Mouse (Mus musculus) limb, embryonic 15.5 days (tissue): Measurements from ENCODE around the gene Kif23. TPM values are rescaled to one million over a fixed set of nuclear protein-coding genes. Genes with fewer than 3 reads are reported as not detected.

Source experiments
- ATAC-seq: fragments of 200-750 bp; cut with Nextera tagmentation; 2 replicates; pipeline ENCODE4 v1.8.0; 2017; ENCODE audit warnings: low read depth, moderate TSS enrichment; ENCODE audit not compliant: insufficient number of reproducible peaks, low FRiP score, low TSS enrichment
- H3K27ac ChIP-seq: fragments of 300-500 bp; sonication (generic); 2 replicates; pipeline ENCODE4 v1.5.1; 2015; ENCODE audit warnings: moderate library complexity, mild to moderate bottlenecking, inconsistent platforms
- H3K27me3 ChIP-seq: fragments of 300-500 bp; sonication (generic); 2 replicates; pipeline ENCODE4 v1.6.1; 2015; ENCODE audit warnings: inconsistent platforms
- H3K36me3 ChIP-seq: fragments of 300-500 bp; sonication (generic); 2 replicates; pipeline ENCODE4 v1.6.1; 2015; ENCODE audit warnings: inconsistent platforms
- H3K4me1 ChIP-seq: fragments of 300-500 bp; sonication (generic); 2 replicates; pipeline ENCODE4 v1.6.1; 2015; ENCODE audit warnings: inconsistent platforms
- H3K4me2 ChIP-seq: fragments of 300-500 bp; sonication (generic); 2 replicates; pipeline ENCODE4 v1.6.1; 2015; ENCODE audit warnings: mild to moderate bottlenecking, inconsistent platforms
- H3K4me3 ChIP-seq: fragments of 300-500 bp; sonication (generic); 2 replicates; pipeline ENCODE4 v1.5.1; 2015; ENCODE audit warnings: mild to moderate bottlenecking, inconsistent platforms
- H3K9ac ChIP-seq: fragments of 300-500 bp; sonication (generic); 2 replicates; pipeline ENCODE4 v1.6.1; 2015; ENCODE audit warnings: inconsistent platforms
- H3K9me3 ChIP-seq: fragments of 300-500 bp; sonication (generic); 2 replicates; pipeline ENCODE4 v1.6.1; 2016; ENCODE audit warnings: inconsistent platforms
- WGBS: fragments of 180-500 bp; shearing (Covaris S2); methylation state at CpG from one replicate; pipeline ENCODE4 v1.1.7; 2015; 5-methylcytosine and 5-hydroxymethylcytosine counted together
- polyA plus RNA-seq: library from polyadenylated mRNA; unstranded; fragments of >200 nt; fragmentation: Nextera tagmentation; extraction: Ambion mirVana; gene quantifications from 2 replicates; pipeline ENCODE4 v1.2.1, GENCODE M21; 2015

Gene Kif23
- polyA plus RNA-seq, 1 experiment from 2014 or later = 91.2 TPM

GRCm38 (mm10) chr9:61899804-61900203 is 46.8 kb downstream of the Kif23 start:
- H3K4me1 ChIP-seq = peaks cover 22% of the 10 kb centered on the region
- no peak overlapping the region for H3K9ac ChIP-seq
- WGBS = 4% methylated on average over 16 of the region's 16 CpGs
- ATAC-seq = no peak
- H3K4me2 ChIP-seq = peak overlapping the region; percentile 43
- no peak overlapping the region for H3K27ac ChIP-seq
- H3K36me3 ChIP-seq = no peaks in the 10 kb centered on the region
- peaks cover 13% of the 10 kb centered on the region for H3K27me3 ChIP-seq
- peak overlapping the region; percentile 19; the same call in 1 of the 2 replicates for H3K4me3 ChIP-seq
- H3K9me3 ChIP-seq = no peaks in the 10 kb centered on the region

- Histone ChIP-seq H3K36me3 (no peaks in the 10 kb centered on the region), H3K4me3 (no peak overlapping the region), H3K27ac (no peak overlapping the region), H3K27me3 (peaks cover 13% of the 10 kb centered on the region), H3K9me3 (no peaks in the 10 kb centered on the region), H3K9ac (no peak overlapping the region), H3K4me1 (peaks cover 21% of the 10 kb centered on the region; the same call in 1 of the 2 replicates), H3K4me2 (no peak overlapping the region)
- 4% methylated on average over 8 of the region's 8 CpGs for WGBS
- ATAC-seq = no peak
Measured at GRCm38 (mm10) chr9:61898401-61898800, 48.2 kb downstream of the Kif23 start.

DNA sequence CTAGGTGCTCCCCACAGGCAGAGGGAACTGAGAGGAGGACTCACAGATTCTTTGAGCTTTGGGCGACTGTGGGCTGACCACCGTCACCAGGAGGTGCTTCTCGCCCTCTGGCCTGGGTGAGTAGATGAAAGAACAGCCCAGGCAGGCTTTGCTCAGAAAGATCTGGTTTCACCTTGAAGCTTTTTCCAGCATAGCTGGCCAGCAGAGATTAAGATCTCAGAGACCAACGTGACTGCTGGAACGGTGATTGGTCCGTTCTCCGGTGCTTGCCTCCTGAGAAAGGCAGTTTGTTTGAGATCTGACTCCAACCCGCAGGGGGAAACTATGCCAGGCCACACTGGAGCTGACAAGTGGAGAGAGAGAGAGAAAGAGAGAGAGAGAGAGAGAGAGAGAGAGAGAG is 51.6 kb downstream of the Kif23 start:
- H3K36me3 ChIP-seq = no peaks in the 10 kb centered on the region
- peaks cover 8% of the 10 kb centered on the region; the same call in 1 of the 2 replicates for H3K27me3 ChIP-seq
- no peak overlapping the region for H3K9ac ChIP-seq
- no peaks in the 10 kb centered on the region for H3K9me3 ChIP-seq
- ATAC-seq = no peak
- no peak overlapping the region for H3K27ac ChIP-seq
- 32% methylated on average over 8 of the region's 8 CpGs for WGBS
- H3K4me2 ChIP-seq = no peak overlapping the region
- H3K4me3 ChIP-seq = no peak overlapping the region
- peaks cover 21% of the 10 kb centered on the region; the same call in 1 of the 2 replicates for H3K4me1 ChIP-seq

GRCm38 (mm10) chr9:61889855-61890254 is 56.7 kb downstream of the Kif23 start:
- Histone ChIP-seq H3K36me3 (no peaks in the 10 kb centered on the region), H3K27me3 (no peaks in the 10 kb centered on the region), H3K9ac (no peak overlapping the region), H3K9me3 (no peaks in the 10 kb centered on the region), H3K4me3 (no peak overlapping the region), H3K4me2 (no peak overlapping the region), H3K4me1 (peaks cover 16% of the 10 kb centered on the region), H3K27ac (no peak overlapping the region)
- WGBS = 49% methylated on average over 8 of the region's 8 CpGs
- no peak for ATAC-seq

DNA sequence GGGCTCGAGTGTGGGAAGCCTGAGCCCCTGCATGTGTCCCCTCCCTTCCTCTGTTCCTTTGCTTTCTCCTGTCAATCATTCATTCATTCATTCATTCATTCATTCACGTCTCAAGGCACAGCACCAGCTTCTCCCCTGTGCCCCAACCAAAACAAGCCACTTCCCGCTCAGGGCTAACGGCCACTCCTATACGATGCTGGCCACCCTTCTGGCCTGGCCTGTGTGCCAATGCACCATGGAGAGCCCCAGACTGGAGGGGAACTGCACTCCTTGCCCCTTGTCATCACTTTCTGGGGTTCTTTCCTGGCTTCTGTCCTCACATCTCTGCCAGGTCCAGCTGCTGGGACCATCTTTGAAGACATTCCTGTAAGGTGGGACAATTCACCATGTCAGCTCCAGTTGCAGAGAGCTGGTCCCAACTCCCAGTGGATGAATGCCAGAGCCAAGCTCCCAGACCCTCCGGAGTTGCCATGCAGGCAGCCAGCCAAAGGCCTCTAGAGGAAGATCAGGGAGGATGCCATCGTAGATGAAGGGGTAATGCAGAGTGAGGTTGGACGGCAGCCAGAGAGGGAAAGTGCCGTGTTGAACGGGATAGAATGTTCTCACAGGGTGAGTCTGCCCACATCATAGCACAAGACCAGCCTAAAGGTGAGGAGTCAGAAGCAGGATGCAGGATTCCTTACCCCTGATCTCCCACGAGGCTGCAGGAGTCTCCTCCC is 58.8 kb downstream of the Kif23 start:
- H3K36me3 ChIP-seq = no peaks in the 10 kb centered on the region
- no peaks in the 10 kb centered on the region for H3K27me3 ChIP-seq
- H3K9me3 ChIP-seq = no peaks in the 10 kb centered on the region
- peaks cover 19% of the 10 kb centered on the region for H3K4me1 ChIP-seq
- 46% methylated on average over 11 of the region's 11 CpGs for WGBS
- no peak for ATAC-seq
- H3K27ac ChIP-seq = no peak overlapping the region
- H3K9ac ChIP-seq = no peak overlapping the region
- H3K4me2 ChIP-seq = no peak overlapping the region
- H3K4me3 ChIP-seq = no peak overlapping the region

- ATAC-seq = no peak
Measured at GRCm38 (mm10) chr9:61885964-61886363, 60.6 kb downstream of the Kif23 start.

GRCm38 (mm10) chr9:61884936-61885335 is 61.6 kb downstream of the Kif23 start:
- Histone ChIP-seq H3K27ac (no peak overlapping the region), H3K27me3 (no peaks in the 10 kb centered on the region), H3K9me3 (no peaks in the 10 kb centered on the region), H3K9ac (no peak overlapping the region), H3K4me2 (no peak overlapping the region), H3K4me3 (no peak overlapping the region), H3K4me1 (peaks cover 18% of the 10 kb centered on the region), H3K36me3 (no peaks in the 10 kb centered on the region)
- WGBS = 64% methylated on average over 13 of the region's 13 CpGs
- ATAC-seq = no peak

More at GRCm38 (mm10) chr9:61885964-61886363, 60.6 kb downstream of the Kif23 start:
- Histone ChIP-seq H3K9ac (no peak overlapping the region), H3K27me3 (no peaks in the 10 kb centered on the region), H3K27ac (no peak overlapping the region), H3K4me3 (no peak overlapping the region), H3K36me3 (no peaks in the 10 kb centered on the region), H3K4me2 (no peak overlapping the region), H3K9me3 (no peaks in the 10 kb centered on the region), H3K4me1 (peaks cover 19% of the 10 kb centered on the region)
- WGBS = 80% methylated on average over 7 of the region's 7 CpGs

DNA sequence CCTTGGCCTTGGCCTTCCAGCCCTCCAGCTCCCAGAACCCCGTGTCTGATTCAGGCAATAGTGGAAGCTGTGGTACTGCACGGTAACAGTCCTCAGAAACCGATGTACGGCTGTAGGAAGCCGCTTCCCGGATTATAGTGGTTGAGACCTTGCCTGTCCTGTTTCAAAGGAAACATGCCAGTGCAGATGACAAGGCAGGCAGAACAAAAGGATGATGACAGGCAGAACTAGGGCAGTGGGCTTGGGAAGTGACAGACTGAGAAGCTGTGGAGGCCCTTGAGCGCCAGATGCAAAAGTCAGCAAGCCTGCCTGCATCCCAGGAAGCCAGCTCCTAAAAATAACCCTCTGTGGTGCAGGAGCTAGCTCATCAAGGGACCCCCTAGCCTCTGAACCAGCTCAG is 62.2 kb downstream of the Kif23 start:
- Histone ChIP-seq H3K4me1 (peaks cover 12% of the 10 kb centered on the region), H3K4me2 (no peak overlapping the region), H3K27ac (no peak overlapping the region), H3K4me3 (no peak overlapping the region), H3K27me3 (no peaks in the 10 kb centered on the region), H3K9ac (no peak overlapping the region), H3K9me3 (no peaks in the 10 kb centered on the region), H3K36me3 (no peaks in the 10 kb centered on the region)
- WGBS = 76% methylated on average over 7 of the region's 7 CpGs
- ATAC-seq = no peak

GRCm38 (mm10) chr9:61882179-61882578 is 64.4 kb downstream of the Kif23 start:
- Histone ChIP-seq H3K27ac (no peak overlapping the region), H3K27me3 (0 out of 2 replicates have a peak, but pooled peaks cover 5% of the 10 kb centered on the region), H3K4me2 (no peak overlapping the region), H3K36me3 (no peaks in the 10 kb centered on the region), H3K9ac (no peak overlapping the region), H3K4me1 (peaks cover 21% of the 10 kb centered on the region), H3K9me3 (no peaks in the 10 kb centered on the region), H3K4me3 (no peak overlapping the region)
- no peak for ATAC-seq
- whole genome bisulfite sequencing = 39% methylated on average over 3 of the region's 3 CpGs

- Histone ChIP-seq H3K36me3 (no peaks in the 10 kb centered on the region), H3K4me3 (no peak overlapping the region), H3K4me1 (peaks cover 25% of the 10 kb centered on the region), H3K27ac (no peak overlapping the region), H3K9ac (no peak overlapping the region), H3K27me3 (0 out of 2 replicates have a peak, but pooled peaks cover 6% of the 10 kb centered on the region), H3K9me3 (no peaks in the 10 kb centered on the region), H3K4me2 (no peak overlapping the region)
- no peak for ATAC-seq
- WGBS = 25% methylated on average over 2 of the region's 2 CpGs
Measured at GRCm38 (mm10) chr9:61878889-61879288, 67.7 kb downstream of the Kif23 start.

- peaks cover 36% of the 10 kb centered on the region for H3K4me1 ChIP-seq
Measured at GRCm38 (mm10) chr9:61877373-61878112, 69.0 kb downstream of the Kif23 start.

DNA sequence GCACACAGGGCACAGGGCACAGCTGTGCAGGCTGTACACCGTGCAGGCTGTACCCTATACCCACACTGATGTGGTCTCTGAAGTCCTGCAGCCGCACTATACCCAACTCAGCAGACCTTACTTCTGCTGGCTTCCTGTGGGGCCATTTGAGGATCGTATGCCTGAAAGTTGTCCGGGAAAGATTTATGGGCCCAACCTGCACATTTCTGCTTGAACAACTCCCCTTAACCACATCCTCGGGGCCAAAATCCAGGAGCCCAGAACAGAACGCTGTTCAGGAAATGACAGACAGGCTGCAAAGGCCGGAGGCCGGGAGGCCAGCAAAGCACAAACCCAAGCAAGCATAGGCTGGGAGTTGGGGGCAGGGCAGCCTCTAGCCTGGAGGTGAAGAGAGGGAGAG is 73.2 kb downstream of the Kif23 start:
- no peak for ATAC-seq
- 0 out of 2 replicates have a peak, but pooled peaks cover 6% of the 10 kb centered on the region for H3K27me3 ChIP-seq
- H3K4me3 ChIP-seq = no peak overlapping the region
- H3K36me3 ChIP-seq = no peaks in the 10 kb centered on the region
- WGBS = 6% methylated on average over 8 of the region's 8 CpGs
- H3K9me3 ChIP-seq = no peaks in the 10 kb centered on the region
- no peak overlapping the region for H3K9ac ChIP-seq
- H3K27ac ChIP-seq = no peak overlapping the region
- H3K4me2 ChIP-seq = no peak overlapping the region
- peaks cover 36% of the 10 kb centered on the region for H3K4me1 ChIP-seq

More at GRCm38 (mm10) chr9:61877373-61878112, 69.0 kb downstream of the Kif23 start:
- Histone ChIP-seq H3K27me3 (0 out of 2 replicates have a peak, but pooled peaks cover 6% of the 10 kb centered on the region), H3K9me3 (no peaks in the 10 kb centered on the region), H3K9ac (no peak overlapping the region), H3K4me3 (no peak overlapping the region), H3K4me2 (no peak overlapping the region), H3K36me3 (no peaks in the 10 kb centered on the region), H3K27ac (no peak overlapping the region)
- WGBS = 14% methylated on average over 22 of the region's 22 CpGs
- no peak for ATAC-seq
